Mouse (Mus musculus) kidney, adult 2 months (tissue): ENCODE results near the gene Pde1a.

Experiments used
- CTCF ChIP-seq: fragments of 200-500 bp; conservative IDR thresholded peaks from 2 replicates; pipeline ENCODE4 v1.5.1; 2011; ENCODE audit warnings: low read depth, mild to moderate bottlenecking, control low read depth, low read length, moderate library complexity, mixed read lengths; ENCODE audit not compliant: insufficient read depth, insufficient read length
- POLR2A ChIP-seq: fragments of 200-500 bp; IDR thresholded peaks from one replicate; pipeline ENCODE4 v1.6.1; 2011; ENCODE audit warnings: low read depth, low read length, control low read depth

GRCm38 (mm10) chr2:79815708-79816484, 313.4 kb downstream of the Pde1a start:
- TF ChIP-seq POLR2A, result no peak
- no peak for TF ChIP-seq CTCF
